Mouse (Mus musculus): ENCODE data around the gene Tdp2.

Gene Tdp2

GRCm38 (mm10) chr13:24880704-24881103 lies 49.2 kb downstream of the Tdp2 start:
- no peak for DNase-seq (ENCODE audit: low read depth)

GRCm38 (mm10) chr13:24882411-24882810 lies 50.9 kb downstream of the Tdp2 start:
- no peak for DNase-seq (ENCODE audit: low read depth)

DNA sequence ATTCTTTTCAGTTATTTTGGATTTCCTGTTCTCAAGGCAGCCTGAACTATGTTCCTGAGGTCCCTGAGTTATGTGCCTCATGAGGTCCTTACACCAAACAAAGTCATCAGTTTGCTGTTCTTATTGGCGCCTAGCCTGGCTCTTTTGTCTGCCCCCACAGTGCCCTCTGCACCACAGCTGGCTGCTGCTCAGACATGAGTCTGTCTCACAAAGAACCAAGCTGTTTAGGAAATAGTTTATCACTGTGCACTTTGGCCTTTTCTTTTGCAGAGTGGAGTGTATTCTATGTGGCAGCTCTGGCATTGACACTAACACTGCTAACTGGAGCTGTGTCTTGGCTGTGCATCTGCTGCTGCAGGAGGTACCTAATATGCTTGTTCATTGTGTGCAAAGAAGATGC lies 58.1 kb downstream of the Tdp2 start:
- peak; percentile 11 for DNase-seq (ENCODE audit: low read depth)
